Mouse (Mus musculus) spleen, postnatal 4 days (tissue): ENCODE data around the gene Lnpk.

Source experiments
- DNase-seq, 2 experiments: peaks; one replicate each; pipeline ENCODE4 v3.0.0; 2022; ENCODE audit warnings: low spot score in 2 of 2

The Lnpk gene

GRCm38 (mm10) chr2:74490186-74490585 is 89.0 kb downstream of the Lnpk start:
- DNase-seq = no peak

GRCm38 (mm10) chr2:74488443-74488842 is 90.8 kb downstream of the Lnpk start:
- DNase-seq = no peak

GRCm38 (mm10) chr2:74482651-74483050 is 96.6 kb downstream of the Lnpk start:
- no peak for DNase-seq

GRCm38 (mm10) chr2:74482086-74482485 is 97.1 kb downstream of the Lnpk start:
- DNase-seq = no peak
